Mouse (Mus musculus): Measurements from ENCODE around the gene Pet100. TPM values are rescaled to one million over a fixed set of nuclear protein-coding genes. Genes with fewer than 3 reads are reported as not detected.

The Pet100 gene
- polyA plus RNA-seq, 1 experiment from 2014 or later = 35.9 TPM

Other genes with a start within 250 kb of the Pet100 start
- 2.2 to 3.5 TPM (median 2.2 TPM) in 3 replicates for gene Arhgef18, start 228.5 kb upstream of the Pet100 start, polyA plus RNA-seq (2018)
- 1.0 to 2.3 TPM (median 1.1 TPM) in 3 replicates for gene Pex11g, start 153.9 kb upstream of the Pet100 start, polyA plus RNA-seq (2018)
- not detected in 3 replicates for gene Tex45, start 150.7 kb upstream of the Pet100 start, polyA plus RNA-seq (2018)
- 7.9 to 23.2 TPM (median 13.3 TPM) in 3 replicates for gene Zfp358, start 128.4 kb upstream of the Pet100 start, polyA plus RNA-seq (2018)
- gene Mcoln1, start 121.1 kb upstream of the Pet100 start, polyA plus RNA-seq (2018) = 50.2 to 92.5 TPM (median 73.4 TPM) in 3 replicates
- 10.2 to 19.0 TPM (median 11.7 TPM) in 3 replicates for gene Pnpla6, start 106.2 kb upstream of the Pet100 start, polyA plus RNA-seq (2018)
- not detected in 3 replicates for gene C330021F23Rik, start 53.6 kb upstream of the Pet100 start, polyA plus RNA-seq (2018)
- 0.52 to 1.1 TPM in 2 of 3 replicates, not detected in the other for gene Camsap3, start 34.3 kb upstream of the Pet100 start, polyA plus RNA-seq (2018)
- 26.9 to 29.7 TPM (median 28.8 TPM) in 3 replicates for gene Xab2, start 232 bp upstream of the Pet100 start, polyA plus RNA-seq (2018)
- not detected in 3 replicates for gene Pcp2, start 4.0 kb downstream of the Pet100 start, polyA plus RNA-seq (2018)
- 121 to 243 TPM (median 173 TPM) in 3 replicates for gene Stxbp2, start 9.4 kb downstream of the Pet100 start, polyA plus RNA-seq (2018)
- not detected in 3 replicates for gene Retn, start 34.2 kb downstream of the Pet100 start, polyA plus RNA-seq (2018)
- gene Mcemp1, start 44.2 kb downstream of the Pet100 start, polyA plus RNA-seq (2018) = 0.22 to 0.92 TPM (median 0.34 TPM) in 3 replicates
- 1.5 to 1.9 TPM in 2 of 3 replicates, not detected in the other for gene Fcor, start 50.8 kb downstream of the Pet100 start, polyA plus RNA-seq (2018)
- 7.0 to 10.2 TPM (median 7.1 TPM) in 3 replicates for gene Trappc5, start 54.8 kb downstream of the Pet100 start, polyA plus RNA-seq (2018)
- not detected in 3 replicates for gene Fcer2a, start 72.6 kb downstream of the Pet100 start, polyA plus RNA-seq (2018)
- not detected in 3 replicates for gene Clec4g, start 99.1 kb downstream of the Pet100 start, polyA plus RNA-seq (2018)
- 0.15 to 0.83 TPM in 2 of 3 replicates, not detected in the other for gene Cd209a, start 127.4 kb downstream of the Pet100 start, polyA plus RNA-seq (2018)
- gene Cd209e, start 232.8 kb downstream of the Pet100 start, polyA plus RNA-seq (2018) = not detected in 3 replicates

Data from macrophage (primary cell).